Mouse (Mus musculus): ENCODE data around the gene Qk. TPM values are rescaled to one million over a fixed set of nuclear protein-coding genes. Genes with fewer than 3 reads are reported as not detected.

Qk gene
- polyA plus RNA-seq, 1 experiment from 2014 or later, result 47.7 TPM

DNA sequence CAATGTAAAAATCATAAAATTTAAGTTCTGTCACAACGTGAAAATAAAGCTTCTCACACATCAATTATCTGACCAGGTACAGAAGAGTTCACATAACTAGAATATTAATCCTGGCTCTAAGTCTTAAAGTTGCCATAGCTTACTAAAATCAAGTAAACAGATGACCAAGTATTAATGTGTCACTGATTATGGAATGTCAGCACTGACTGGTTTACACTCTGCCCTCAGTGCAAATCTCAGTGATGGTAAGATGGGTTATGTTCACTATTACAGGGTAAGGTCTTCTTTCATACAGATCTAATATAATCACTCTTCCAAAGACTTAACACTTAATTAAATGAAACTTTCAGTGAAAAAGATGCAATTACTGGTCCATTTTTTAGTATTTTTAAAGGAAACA lies 20.3 kb downstream of the Qk start:
- H3K9me3 ChIP-seq (replicated peaks), result no peaks in the 10 kb centered on the region
- WGBS, result 95% methylated on average over 1 of the region's 1 CpGs
- DNase-seq (ENCODE audit: low spot score), result no peak

GRCm38 (mm10) chr17:10292520-10292919 lies 27.1 kb downstream of the Qk start:
- Histone ChIP-seq H3K9me3 (replicated peaks) (no peaks in the 10 kb centered on the region), H3K4me3 (no peak overlapping the region), H3K36me3 (no peaks in the 10 kb centered on the region), H3K4me1 (peaks cover 20% of the 10 kb centered on the region), H3K27me3 (ENCODE audit: low read depth, poor library complexity, severe bottlenecking) (no peaks in the 10 kb centered on the region), H3K27ac (replicated peaks) (no peak overlapping the region)
- DNase-seq (ENCODE audit: low spot score), result no peak
- WGBS, result 70% methylated on average over 2 of the region's 2 CpGs

More for the DNA sequence above, 20.3 kb downstream of the Qk start:
- Histone ChIP-seq H3K4me1 (0 out of 2 replicates have a peak, but pooled peaks cover 2% of the 10 kb centered on the region), H3K27ac (replicated peaks) (no peak overlapping the region), H3K36me3 (peaks cover 5% of the 10 kb centered on the region; the same call in 1 of the 2 replicates), H3K27me3 (ENCODE audit: low read depth, poor library complexity, severe bottlenecking) (no peaks in the 10 kb centered on the region), H3K4me3 (no peak overlapping the region)

GRCm38 (mm10) chr17:10284772-10285171 lies 34.9 kb downstream of the Qk start:
- H3K27me3 ChIP-seq (ENCODE audit: low read depth, poor library complexity, severe bottlenecking), result no peaks in the 10 kb centered on the region
- H3K9me3 ChIP-seq (replicated peaks), result no peaks in the 10 kb centered on the region
- peaks cover 25% of the 10 kb centered on the region for H3K36me3 ChIP-seq
- peaks cover 30% of the 10 kb centered on the region for H3K4me1 ChIP-seq
- DNase-seq (ENCODE audit: low spot score), result no peak
- no peak overlapping the region for H3K27ac ChIP-seq (replicated peaks)
- H3K4me3 ChIP-seq, result no peak overlapping the region
- 67% methylated on average over 2 of the region's 2 CpGs for WGBS

DNA sequence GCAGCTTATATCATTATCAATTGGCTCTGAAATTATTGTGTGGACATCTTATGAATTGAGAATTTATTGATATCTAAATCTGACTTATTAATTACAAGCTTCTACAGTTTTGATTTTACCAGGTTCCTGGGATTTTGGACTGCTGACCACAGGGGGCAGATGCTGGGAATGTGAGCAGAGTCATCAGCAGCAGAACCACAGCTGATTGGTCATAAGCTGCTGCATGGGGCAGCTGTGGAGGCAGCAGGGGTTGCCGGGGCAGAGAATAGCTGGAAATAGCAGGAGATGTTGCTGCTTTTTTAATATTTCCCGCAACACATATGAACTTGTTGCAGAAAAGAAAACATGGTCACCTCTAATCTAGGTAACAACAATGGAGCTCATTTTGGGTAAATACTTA lies 40.1 kb downstream of the Qk start:
- no peak overlapping the region for H3K27ac ChIP-seq (replicated peaks)
- no peak for DNase-seq (ENCODE audit: low spot score)
- H3K27me3 ChIP-seq (ENCODE audit: low read depth, poor library complexity, severe bottlenecking), result no peaks in the 10 kb centered on the region
- H3K9me3 ChIP-seq (replicated peaks), result no peaks in the 10 kb centered on the region
- H3K4me3 ChIP-seq, result no peak overlapping the region
- 86% methylated on average over 2 of the region's 2 CpGs for WGBS
- H3K4me1 ChIP-seq, result peaks cover 2% of the 10 kb centered on the region; the same call in 1 of the 2 replicates
- peaks cover 54% of the 10 kb centered on the region for H3K36me3 ChIP-seq

DNA sequence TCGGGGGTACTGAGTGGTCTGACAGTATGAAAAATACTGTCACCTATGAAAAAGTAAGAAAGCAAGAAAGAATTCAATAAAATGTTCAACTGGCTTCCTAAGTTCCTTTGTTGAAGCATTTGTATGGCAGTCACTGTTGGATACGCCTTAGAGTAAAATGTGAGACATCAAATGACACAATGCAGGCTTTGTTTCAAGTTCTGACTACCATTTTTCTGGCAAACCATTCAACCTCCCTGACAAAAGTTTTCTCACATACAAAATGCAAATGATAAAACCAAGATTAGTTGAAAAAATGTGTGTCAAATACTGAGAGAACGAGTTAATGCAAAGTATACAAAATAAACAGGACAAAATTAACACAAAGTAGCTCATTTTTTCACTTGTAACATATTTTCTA lies 50.1 kb downstream of the Qk start:
- H3K9me3 ChIP-seq (replicated peaks), result no peaks in the 10 kb centered on the region
- no peak overlapping the region for H3K27ac ChIP-seq (replicated peaks)
- H3K4me1 ChIP-seq, result peaks cover 24% of the 10 kb centered on the region; the same call in 1 of the 2 replicates
- no peak overlapping the region for H3K4me3 ChIP-seq
- 74% methylated on average over 3 of the region's 3 CpGs for WGBS
- no peaks in the 10 kb centered on the region for H3K27me3 ChIP-seq (ENCODE audit: low read depth, poor library complexity, severe bottlenecking)
- DNase-seq (ENCODE audit: low spot score), result no peak
- peaks cover 37% of the 10 kb centered on the region for H3K36me3 ChIP-seq

GRCm38 (mm10) chr17:10268468-10268867 lies 51.2 kb downstream of the Qk start:
- Histone ChIP-seq H3K4me1 (peaks cover 24% of the 10 kb centered on the region; the same call in 1 of the 2 replicates), H3K27ac (replicated peaks) (no peak overlapping the region), H3K27me3 (ENCODE audit: low read depth, poor library complexity, severe bottlenecking) (no peaks in the 10 kb centered on the region), H3K36me3 (peaks cover 36% of the 10 kb centered on the region), H3K4me3 (no peak overlapping the region), H3K9me3 (replicated peaks) (no peaks in the 10 kb centered on the region)
- WGBS, result 79% methylated on average over 1 of the region's 1 CpGs
- DNase-seq (ENCODE audit: low spot score), result no peak

- Histone ChIP-seq H3K4me3 (no peak overlapping the region), H3K27ac (replicated peaks) (no peak overlapping the region), H3K4me1 (peaks cover 24% of the 10 kb centered on the region; the same call in 1 of the 2 replicates), H3K36me3 (peaks cover 33% of the 10 kb centered on the region), H3K9me3 (replicated peaks) (no peaks in the 10 kb centered on the region), H3K27me3 (ENCODE audit: low read depth, poor library complexity, severe bottlenecking) (no peaks in the 10 kb centered on the region)
- DNase-seq (ENCODE audit: low spot score), result no peak
- 87% methylated on average over 4 of the region's 4 CpGs for WGBS
Measured at GRCm38 (mm10) chr17:10266207-10266606, 53.4 kb downstream of the Qk start.

DNA sequence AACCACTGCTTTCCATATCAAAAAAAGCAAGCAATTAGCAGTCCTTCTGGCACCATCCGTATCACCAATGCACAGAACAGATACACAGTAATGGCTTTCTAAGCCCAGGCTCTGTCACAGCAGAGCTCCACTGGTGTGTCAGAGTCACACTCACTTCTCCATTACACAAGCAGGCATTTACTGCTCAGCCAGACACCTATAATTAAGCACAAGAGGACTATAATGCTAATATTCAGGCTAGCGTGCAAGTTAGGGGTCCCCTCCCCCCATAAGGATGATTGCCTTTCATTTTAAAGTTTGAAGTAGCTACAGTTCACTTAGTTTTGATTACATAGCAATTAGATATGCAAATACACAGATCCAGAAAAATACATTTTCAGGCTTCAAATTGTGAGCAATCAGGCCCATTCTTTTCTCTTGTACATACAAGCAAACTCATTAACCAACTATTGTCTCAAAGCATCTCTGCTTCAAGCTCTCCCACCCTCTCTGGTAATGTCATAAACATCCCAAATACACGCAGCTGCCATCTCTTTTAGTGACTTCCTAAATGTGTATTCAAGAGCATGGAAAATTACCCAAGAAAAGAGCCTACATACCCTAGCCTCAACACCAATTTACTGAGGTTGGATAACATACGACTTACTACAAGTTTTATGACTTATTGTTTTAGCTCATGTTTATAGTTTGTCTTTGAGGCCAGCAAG lies 68.2 kb downstream of the Qk start:
- no peak overlapping the region for H3K4me3 ChIP-seq
- DNase-seq (ENCODE audit: low spot score), result no peak
- peaks cover 12% of the 10 kb centered on the region for H3K36me3 ChIP-seq
- no peaks in the 10 kb centered on the region for H3K9me3 ChIP-seq (replicated peaks)
- WGBS, result 88% methylated on average over 4 of the region's 4 CpGs
- no peak overlapping the region for H3K27ac ChIP-seq (replicated peaks)
- no peaks in the 10 kb centered on the region for H3K27me3 ChIP-seq (ENCODE audit: low read depth, poor library complexity, severe bottlenecking)
- H3K4me1 ChIP-seq, result peaks cover 4% of the 10 kb centered on the region; the same call in 1 of the 2 replicates

DNA sequence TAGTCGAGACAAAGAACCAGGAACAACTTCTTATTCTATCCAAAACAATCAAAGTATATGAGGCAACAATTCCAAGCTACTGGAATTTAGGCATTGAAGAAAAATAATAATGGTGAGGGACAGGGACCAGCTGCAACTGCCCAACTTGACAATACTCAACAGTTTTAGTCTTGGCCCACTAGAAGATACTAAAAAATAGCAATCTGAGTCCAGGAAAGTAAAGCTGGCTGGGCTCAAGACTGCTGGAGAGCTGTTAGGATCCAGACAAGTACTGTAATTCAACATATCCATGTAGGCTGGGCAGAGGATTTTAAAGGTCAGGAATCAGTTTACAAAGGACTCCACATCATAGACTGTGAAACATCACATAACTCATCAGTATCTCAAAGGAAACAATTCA lies 79.6 kb downstream of the Qk start:
- peaks cover 42% of the 10 kb centered on the region for H3K4me1 ChIP-seq
- H3K36me3 ChIP-seq, result peaks cover 28% of the 10 kb centered on the region
- 82% methylated on average over 1 of the region's 1 CpGs for WGBS
- DNase-seq (ENCODE audit: low spot score), result no peak
- H3K9me3 ChIP-seq (replicated peaks), result no peaks in the 10 kb centered on the region
- H3K27ac ChIP-seq (replicated peaks), result no peak overlapping the region
- no peaks in the 10 kb centered on the region for H3K27me3 ChIP-seq (ENCODE audit: low read depth, poor library complexity, severe bottlenecking)
- no peak overlapping the region for H3K4me3 ChIP-seq

DNA sequence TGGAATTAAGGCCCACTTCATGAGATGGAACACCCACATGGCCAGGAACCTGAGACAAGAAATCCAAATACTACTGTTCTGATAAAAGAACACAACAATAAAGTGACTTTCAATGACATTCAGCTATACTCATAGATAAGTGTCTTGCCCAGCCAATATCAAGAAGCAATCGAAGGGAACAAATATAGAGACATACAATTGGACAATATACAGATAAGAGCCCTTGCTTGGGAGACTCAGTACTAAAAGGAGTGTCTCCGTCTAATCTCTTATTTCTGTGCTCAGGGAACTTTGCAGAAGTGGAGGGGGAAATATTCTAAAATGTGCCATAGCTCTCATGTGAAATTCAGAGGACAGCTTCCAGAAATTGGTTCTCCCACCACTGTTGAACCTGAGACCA lies 83.1 kb downstream of the Qk start:
- 90% methylated on average over 2 of the region's 2 CpGs for WGBS
- Histone ChIP-seq H3K27me3 (ENCODE audit: low read depth, poor library complexity, severe bottlenecking) (no peaks in the 10 kb centered on the region), H3K36me3 (peaks cover 44% of the 10 kb centered on the region)

DNA sequence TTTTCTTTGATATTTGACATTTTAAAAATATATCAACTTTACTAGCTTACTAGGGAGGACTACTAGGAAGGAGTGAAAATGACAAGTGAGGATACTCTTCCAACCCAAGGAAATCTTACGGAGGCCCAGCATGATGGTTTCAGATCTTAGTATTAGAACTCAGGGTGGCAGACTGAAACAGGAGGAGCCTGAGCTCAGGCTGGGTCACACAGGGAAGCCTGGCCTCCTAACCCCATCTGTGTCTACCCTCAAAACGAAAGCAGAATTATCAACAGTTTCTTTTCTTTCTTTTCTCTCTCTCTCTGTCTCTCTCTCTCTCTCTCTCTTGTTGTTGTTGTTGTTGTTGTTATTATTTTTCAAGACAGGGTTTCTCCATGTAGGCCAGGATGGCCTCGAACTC lies 87.2 kb downstream of the Qk start:
- no peak for DNase-seq (ENCODE audit: low spot score)
- 93% methylated on average over 3 of the region's 3 CpGs for WGBS
- H3K4me1 ChIP-seq, result peaks cover 15% of the 10 kb centered on the region
- no peaks in the 10 kb centered on the region for H3K9me3 ChIP-seq (replicated peaks)
- no peaks in the 10 kb centered on the region for H3K27me3 ChIP-seq (ENCODE audit: low read depth, poor library complexity, severe bottlenecking)
- H3K27ac ChIP-seq (replicated peaks), result no peak overlapping the region
- no peak overlapping the region for H3K4me3 ChIP-seq
- peaks cover 37% of the 10 kb centered on the region for H3K36me3 ChIP-seq

More for the DNA sequence above, 83.1 kb downstream of the Qk start:
- Histone ChIP-seq H3K4me3 (no peak overlapping the region), H3K9me3 (replicated peaks) (no peaks in the 10 kb centered on the region), H3K27ac (replicated peaks) (no peak overlapping the region), H3K4me1 (peaks cover 20% of the 10 kb centered on the region)
- DNase-seq (ENCODE audit: low spot score), result no peak

- 62% methylated on average over 3 of the region's 3 CpGs for WGBS
- no peaks in the 10 kb centered on the region for H3K27me3 ChIP-seq (ENCODE audit: low read depth, poor library complexity, severe bottlenecking)
- no peak overlapping the region for H3K27ac ChIP-seq (replicated peaks)
- no peak for DNase-seq (ENCODE audit: low spot score)
- no peak overlapping the region for H3K4me3 ChIP-seq
- no peaks in the 10 kb centered on the region for H3K9me3 ChIP-seq (replicated peaks)
- peaks cover 29% of the 10 kb centered on the region for H3K4me1 ChIP-seq
- H3K36me3 ChIP-seq, result peaks cover 15% of the 10 kb centered on the region
Measured at GRCm38 (mm10) chr17:10227798-10228538, 91.7 kb downstream of the Qk start.

DNA sequence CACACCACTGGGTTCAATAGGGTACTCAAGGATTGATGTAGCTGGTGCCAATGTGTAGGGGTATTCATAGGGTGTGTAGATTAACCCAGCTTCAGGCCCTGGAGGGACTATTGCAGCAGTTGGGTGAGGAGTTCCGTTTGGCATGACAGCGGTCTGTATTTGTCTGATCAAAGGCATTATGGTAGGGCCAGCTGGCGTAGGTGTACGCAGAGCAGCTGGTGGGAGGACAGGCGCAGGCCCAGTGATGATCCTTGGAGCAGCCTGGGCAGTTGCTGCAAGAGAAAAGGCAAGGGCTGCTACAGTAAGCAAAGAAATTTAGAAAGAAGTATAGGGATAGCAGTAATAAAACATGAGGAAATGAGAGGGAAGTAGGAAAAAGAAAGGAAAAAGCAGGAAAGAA lies 103.5 kb downstream of the Qk start:
- H3K27ac ChIP-seq (replicated peaks), result no peak overlapping the region
- DNase-seq (ENCODE audit: low spot score), result no peak
- H3K27me3 ChIP-seq (ENCODE audit: low read depth, poor library complexity, severe bottlenecking), result no peaks in the 10 kb centered on the region
- peaks cover 55% of the 10 kb centered on the region for H3K36me3 ChIP-seq
- no peaks in the 10 kb centered on the region for H3K9me3 ChIP-seq (replicated peaks)
- WGBS, result 86% methylated on average over 5 of the region's 5 CpGs
- no peak overlapping the region for H3K4me3 ChIP-seq
- H3K4me1 ChIP-seq, result peaks cover 4% of the 10 kb centered on the region; the same call in 1 of the 2 replicates

Data from midbrain, embryonic 10.5 days (tissue).